Mouse (Mus musculus) left cerebral cortex, adult 2 months (tissue): ENCODE data around the gene Slc25a33. TPM values are rescaled to one million over a fixed set of nuclear protein-coding genes. Genes with fewer than 3 reads are reported as not detected.
A peak's percentile ranks its signal among the peaks of the same experiment; 100 is the strongest.

Experiments used
- DNase-seq, 2 experiments: peaks; one replicate each; pipeline ENCODE4 v3.0.0; 2021 to 2022; ENCODE audit warnings: low spot score in 2 of 2, mixed read lengths in 1 of 2; ENCODE audit errors: extremely low spot score in 1 of 2
- H3K27ac ChIP-seq: fragments of 200-600 bp; 2 replicates; pipeline ENCODE4 v1.8.1; 2022
- H3K4me3 ChIP-seq: fragments of 200-600 bp; 2 replicates; pipeline ENCODE4 v1.8.1; 2022
- CTCF ChIP-seq: fragments of 200-600 bp; IDR thresholded peaks from 2 replicates; pipeline ENCODE4 v1.8.1; 2022; ENCODE audit warnings: antibody characterized with exemption, mild to moderate bottlenecking, moderate library complexity
- intact Hi-C: fragments of 180-260 bp; cut with DNase I; formaldehyde crosslinking; loops from one replicate; pipeline ENCODE4 v1.15.1; 2025
- total RNA-seq, 2 experiments: library from RNA; stranded (reverse); gene quantifications; 2 replicates each; pipeline ENCODE4 v1.2.3; 2021

Gene Slc25a33
- total RNA-seq, 2 experiments from 2014 or later, result 25.9 to 30.2 TPM

DNA sequence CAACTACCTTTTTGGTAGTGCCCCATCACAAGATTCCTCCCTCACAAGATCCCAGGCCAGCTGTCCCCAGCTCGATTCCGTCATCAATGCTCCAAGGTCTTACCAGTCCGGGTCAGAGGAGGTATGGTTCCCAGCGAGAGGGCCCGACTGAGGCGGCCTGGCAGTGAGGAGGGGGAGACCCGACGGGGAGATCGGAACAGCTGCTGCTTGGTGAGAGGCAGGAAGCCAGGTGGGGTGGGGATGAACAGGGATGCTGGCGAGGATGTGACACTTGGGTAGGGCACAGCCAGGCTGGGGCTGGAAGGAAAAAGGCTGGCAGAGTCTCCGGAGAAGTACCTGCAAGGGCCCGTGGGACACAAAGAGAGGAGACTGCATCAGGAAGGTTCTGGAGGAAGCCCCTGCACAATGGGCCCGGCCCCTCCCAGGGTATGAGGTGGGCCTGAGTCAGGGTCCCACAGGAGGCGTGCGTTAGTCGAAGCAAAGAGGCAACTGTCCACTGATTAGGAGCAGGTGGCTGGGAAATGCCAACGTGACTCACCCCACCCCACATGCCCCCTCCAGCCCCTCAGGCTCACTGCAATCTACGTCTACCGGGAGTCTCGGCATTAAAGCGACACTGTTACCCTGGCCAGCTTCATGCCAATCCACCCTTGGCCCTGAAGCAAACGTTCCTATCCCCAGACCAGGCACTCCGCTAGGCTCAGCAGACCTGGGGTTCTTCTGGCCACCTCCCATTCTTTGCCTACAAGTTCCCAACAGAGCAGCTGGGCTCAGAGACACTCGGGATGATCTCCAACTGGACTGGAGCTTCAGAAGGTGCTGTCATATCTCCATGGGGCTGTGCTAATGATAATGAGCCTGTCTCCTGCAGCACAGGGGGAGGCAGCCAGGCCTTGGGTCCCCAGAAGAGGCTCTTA, 51.7 kb downstream of the Slc25a33 start:
- Histone ChIP-seq H3K27ac (no peak overlapping the region), H3K4me3 (no peak overlapping the region)
- TF ChIP-seq CTCF, result no peak
- DNase-seq, result no peak
- intact Hi-C loops, result no loop called here

DNA sequence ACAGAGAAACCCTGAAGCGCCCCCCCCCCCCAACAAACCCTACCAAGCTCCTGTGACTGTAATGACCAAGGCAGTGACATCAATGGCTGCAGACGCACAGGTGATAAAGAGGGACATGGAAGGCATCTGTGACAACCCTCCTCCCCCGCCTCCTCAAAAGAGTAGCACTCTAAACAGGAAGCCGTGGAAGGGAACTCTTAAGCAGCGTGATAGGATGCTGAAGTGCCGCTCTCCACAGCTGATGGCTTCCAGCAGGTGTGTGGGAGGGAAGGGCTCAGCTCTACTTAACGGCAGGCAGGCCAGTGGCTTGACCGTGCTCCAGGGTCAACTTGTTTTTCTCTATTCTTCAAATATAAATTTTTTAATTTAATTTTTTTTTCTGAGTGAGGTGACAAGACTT, 52.9 kb downstream of the Slc25a33 start:
- no peak for TF ChIP-seq CTCF
- no peak for DNase-seq
- Histone ChIP-seq H3K27ac (no peak overlapping the region), H3K4me3 (no peak overlapping the region)
- intact Hi-C loops, result no loop called here

DNA sequence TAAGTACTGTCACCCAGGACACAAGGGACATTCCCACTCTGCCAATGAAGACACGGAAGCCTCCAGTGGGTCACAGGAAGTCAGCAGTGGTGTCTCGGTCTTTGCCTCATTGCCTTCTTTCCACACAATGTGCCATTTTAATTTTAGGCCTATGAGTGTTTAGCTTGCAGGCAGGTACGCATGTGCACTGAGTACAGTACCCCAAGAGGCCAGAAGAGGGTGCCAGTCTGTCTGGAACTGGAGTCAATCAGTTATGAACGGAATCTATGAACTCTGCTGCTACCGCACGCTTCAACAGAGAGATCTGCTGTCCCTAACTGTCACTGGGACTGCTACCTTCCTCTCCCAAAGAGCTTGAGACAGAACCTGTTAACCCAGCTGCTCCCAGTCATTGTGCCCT, 54.4 kb downstream of the Slc25a33 start:
- Histone ChIP-seq H3K4me3 (no peak overlapping the region), H3K27ac (no peak overlapping the region)
- TF ChIP-seq CTCF, result peak; percentile 58
- no peak for DNase-seq
- intact Hi-C loops, result loop anchor here (10.0 kb wide), 1 partner anchor 575 kb away; no protein-coding TSS in a partner anchor

DNA sequence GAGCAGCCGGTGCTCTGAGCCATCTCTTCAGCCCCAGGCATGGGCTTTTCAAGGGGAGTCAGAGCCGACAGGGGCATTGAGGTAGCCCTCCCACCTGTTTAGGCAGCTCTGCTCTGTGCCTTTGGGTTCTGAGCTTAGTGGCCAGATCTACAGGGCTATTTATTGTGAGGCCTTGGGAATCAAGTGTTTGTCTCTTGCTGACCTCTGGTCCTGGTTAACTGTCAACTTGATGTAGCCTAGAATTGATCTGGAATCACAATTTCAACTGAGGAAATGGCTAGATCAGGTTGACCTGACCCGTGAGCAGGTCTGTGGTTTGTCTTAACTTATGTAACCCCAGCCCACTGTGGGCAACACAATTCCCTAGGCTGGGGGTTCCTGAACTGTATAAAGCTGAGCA, 59.5 kb downstream of the Slc25a33 start:
- no peak for TF ChIP-seq CTCF
- H3K4me3 ChIP-seq, result no peak overlapping the region
- DNase-seq, result no peak
- H3K27ac ChIP-seq, result no peak overlapping the region
- intact Hi-C loops, result loop anchor here (10.0 kb wide), 1 partner anchor 570 kb away; no protein-coding TSS in a partner anchor

DNA sequence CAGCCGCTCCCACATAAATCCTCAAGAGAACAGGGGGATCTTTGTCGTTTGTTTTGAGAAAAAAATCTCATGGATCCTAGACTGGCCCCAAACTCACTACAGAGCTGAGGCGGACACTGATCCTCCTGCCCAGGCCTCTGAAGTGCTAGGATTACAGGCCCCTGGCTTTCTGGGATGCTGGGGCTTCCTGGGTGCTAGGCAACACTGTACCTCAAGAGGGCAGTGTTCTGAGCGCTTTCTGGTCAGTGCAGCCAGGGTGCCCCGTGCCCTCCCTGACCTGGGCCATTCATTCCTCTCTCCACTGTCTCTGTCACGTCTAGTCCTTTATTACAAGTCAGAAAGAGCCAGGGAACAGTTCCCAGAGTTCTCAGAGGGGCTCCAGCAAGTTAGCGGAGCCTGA, 62.1 kb downstream of the Slc25a33 start:
- no peak for DNase-seq
- TF ChIP-seq CTCF, result peak; percentile 80
- no peak overlapping the region for H3K4me3 ChIP-seq
- intact Hi-C loops, result loop anchor here (2.0 to 10.0 kb wide), 2 partner anchors 163 to 567 kb away; no protein-coding TSS in a partner anchor
- no peak overlapping the region for H3K27ac ChIP-seq

DNA sequence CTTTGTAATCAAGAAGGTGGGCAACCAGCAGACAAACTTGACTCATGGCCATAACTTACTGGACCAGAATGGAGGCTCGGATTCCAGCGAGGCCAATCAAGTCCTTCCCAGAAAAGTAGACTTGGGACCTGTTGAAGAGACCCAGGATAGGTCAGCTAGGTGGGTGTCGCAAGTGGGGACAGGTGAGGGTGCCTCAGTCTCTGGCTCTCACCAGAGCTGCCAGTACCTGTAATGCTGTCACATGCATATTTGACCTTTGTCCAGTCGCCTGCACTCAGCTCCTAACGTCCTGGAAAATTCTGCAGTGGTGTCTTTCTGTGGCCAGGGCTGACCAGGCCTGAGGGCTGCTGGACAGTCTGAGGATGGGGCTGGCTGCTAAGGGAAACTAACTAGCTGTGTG, 62.6 kb downstream of the Slc25a33 start:
- intact Hi-C loops, result loop anchor here (2.0 to 10.0 kb wide), 2 partner anchors 163 to 567 kb away; no protein-coding TSS in a partner anchor

DNA sequence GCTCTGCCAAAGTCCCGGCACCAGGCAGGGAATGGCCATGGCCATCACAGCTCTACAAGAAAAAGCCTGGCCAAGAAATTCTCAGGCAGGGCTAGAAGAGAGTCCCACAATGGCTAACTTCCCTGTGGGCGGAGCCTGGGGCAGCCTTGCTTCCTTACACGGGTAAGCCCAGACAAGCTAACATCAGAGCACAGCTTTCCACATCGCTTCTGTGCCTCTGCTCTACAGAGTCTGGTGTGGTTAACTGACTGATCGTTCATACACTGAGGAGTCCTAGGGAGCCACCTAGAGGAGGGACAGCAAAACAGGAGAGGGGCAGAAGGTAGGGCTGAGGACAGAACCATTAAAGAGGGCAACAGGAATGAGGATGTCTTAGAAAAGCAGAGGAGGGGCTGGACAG, 63.6 kb downstream of the Slc25a33 start:
- Histone ChIP-seq H3K27ac (no peak overlapping the region), H3K4me3 (no peak overlapping the region)
- TF ChIP-seq CTCF, result peak; percentile 74
- DNase-seq, result no peak
- intact Hi-C loops, result loop anchor here (1.0 to 10.0 kb wide), 3 partner anchors 60 to 566 kb away; no protein-coding TSS in a partner anchor

More for the DNA sequence above, 62.6 kb downstream of the Slc25a33 start:
- DNase-seq, result no peak
- no peak overlapping the region for H3K27ac ChIP-seq
- no peak overlapping the region for H3K4me3 ChIP-seq
- no peak for TF ChIP-seq CTCF

DNA sequence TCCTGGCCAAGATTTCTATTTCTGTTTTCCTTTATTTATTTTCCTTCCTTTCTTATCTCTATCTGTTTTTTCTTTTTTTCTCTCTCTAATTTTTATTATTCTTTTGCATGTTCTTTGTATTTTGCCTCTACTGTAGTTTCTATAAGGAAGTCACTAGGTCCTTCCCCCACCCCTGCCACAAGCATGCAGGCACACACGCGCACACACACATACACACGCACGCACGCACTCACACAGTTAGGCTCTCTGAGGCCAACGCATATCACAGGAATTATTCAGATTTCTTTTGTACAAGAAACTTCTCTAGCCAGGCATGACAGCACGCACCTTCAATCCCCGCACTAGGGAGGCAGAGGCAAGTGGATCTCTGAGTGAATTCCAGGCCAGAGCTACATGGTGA, 68.1 kb downstream of the Slc25a33 start:
- DNase-seq, result no peak
- intact Hi-C loops, result no loop called here
- no peak for TF ChIP-seq CTCF

DNA sequence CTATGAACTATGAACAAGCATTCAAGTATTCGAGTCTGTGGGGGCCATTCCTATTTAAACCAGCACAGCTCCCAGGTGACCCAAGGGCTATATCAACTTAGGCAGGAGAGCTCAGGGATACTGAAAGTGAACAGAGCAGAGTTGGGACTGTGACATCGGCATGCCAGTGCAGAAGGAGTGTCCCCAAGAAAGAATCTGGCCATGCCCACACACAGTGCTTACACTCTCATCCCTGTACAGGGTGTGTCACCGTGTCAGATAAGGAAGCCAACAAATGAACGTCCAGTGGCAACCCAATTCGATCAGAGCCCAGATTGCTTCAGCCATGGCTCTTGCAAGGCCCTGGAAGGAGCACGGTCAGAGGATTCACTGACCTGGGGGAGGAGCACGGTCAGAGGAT, 68.8 kb downstream of the Slc25a33 start:
- Histone ChIP-seq H3K27ac (no peak overlapping the region), H3K4me3 (no peak overlapping the region)
- no peak for DNase-seq
- no peak for TF ChIP-seq CTCF
- intact Hi-C loops, result no loop called here

More for the DNA sequence above, 68.1 kb downstream of the Slc25a33 start:
- Histone ChIP-seq H3K27ac (no peak overlapping the region), H3K4me3 (no peak overlapping the region)

DNA sequence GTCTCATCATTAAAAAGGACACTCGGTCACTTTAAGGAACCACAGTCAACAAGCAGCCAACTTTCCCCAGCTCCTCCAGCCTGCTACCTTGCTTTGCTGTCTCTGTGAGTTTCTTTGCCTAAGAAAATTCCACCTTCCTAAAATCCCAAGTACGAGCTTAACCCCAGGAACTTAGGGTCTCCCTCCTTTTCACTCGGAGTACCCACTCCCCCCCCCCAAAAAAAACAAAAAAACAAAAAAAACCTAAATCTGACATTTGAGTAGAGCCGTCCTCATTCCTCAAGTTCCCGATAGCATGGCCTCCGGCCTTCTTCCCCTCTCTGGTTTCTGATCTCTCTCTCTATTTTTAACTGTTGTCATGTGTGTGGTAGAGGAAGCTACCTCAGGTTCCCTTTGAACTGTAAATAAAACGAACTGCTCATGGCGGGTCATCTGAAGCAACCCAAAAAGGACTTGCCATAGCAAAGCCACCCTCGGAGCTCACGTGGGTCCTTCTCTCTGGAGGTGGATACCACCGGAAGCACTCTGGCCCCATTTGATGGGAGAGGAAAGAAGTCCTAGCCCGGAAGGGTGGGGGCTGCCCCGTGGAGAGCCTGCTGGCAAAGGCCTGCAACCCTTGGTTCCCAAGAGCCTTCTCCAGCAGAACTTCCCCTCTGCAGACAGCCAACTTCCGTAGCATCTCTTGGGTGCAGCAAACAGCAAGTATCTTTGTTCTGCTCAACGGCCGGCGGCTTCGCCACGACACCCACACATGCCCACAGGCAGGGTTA, 71.7 kb downstream of the Slc25a33 start, which contains the start of gene Pik3cd:
Gene Pik3cd, minus strand, starts transcription at position 362 of the 770 bp plus-strand sequence.
- 0 out of 2 replicates have a peak within 1 kb of the TSS, but pooled peaks have one; percentile 28 for H3K27ac ChIP-seq
- DNase-seq, result no peak
- intact Hi-C loops, result no loop called here
- H3K4me3 ChIP-seq, result no peak within 1 kb of the TSS
- no peak for TF ChIP-seq CTCF

DNA sequence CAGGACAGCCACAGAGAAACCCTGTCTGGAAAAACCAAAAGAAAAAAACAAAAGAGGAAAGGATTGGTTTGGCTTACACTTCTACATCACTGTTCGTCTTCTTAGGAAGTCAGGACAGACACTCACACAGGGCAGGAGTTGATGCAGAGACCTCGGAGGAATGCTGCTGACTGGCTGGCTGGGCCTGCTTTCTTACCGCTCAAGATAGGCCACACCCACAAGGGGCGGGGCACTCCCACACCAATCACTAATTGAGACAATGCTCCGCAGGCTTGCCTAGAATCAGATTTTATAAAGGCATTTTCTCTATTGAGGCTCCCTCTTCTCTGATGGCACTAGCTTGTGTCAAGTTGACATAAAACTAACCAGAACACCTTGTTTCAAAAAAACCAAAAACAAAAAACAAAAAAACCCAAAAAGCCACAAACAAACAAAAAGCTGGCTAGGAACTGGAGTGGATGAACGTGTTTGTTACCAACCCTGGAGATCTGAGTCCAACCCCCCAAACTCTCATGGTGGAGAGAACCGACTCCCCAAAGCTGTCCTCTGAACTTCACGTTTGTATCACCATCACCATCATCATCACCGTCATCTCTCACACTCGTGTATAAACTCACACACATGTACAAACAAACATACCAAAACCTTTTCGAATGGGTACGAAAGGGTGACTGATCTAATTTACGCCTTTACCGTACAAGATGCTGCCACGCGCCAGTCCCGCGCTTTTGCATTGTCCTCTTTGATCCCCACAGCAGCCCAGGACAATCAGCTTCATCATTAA, 72.5 kb downstream of the Slc25a33 start:
- no peak for DNase-seq
- intact Hi-C loops, result no loop called here
- Histone ChIP-seq H3K27ac (0 out of 2 replicates have a peak overlapping the region, but pooled peaks have one; percentile 28), H3K4me3 (no peak overlapping the region)
- no peak for TF ChIP-seq CTCF
